ENCODE assay signal across 7 mouse cellular contexts in genomic region chr9:123925101-123925946, GRCm38 (mm10). TPM values are rescaled to one million over a fixed set of nuclear protein-coding genes. Genes with fewer than 3 reads are reported as not detected.
A peak's percentile ranks its signal among the peaks of the same experiment; 100 is the strongest.
DNase-seq lines count a peak whose midpoint lies in the region; ATAC-seq and TF ChIP-seq lines count a peak whose summit lies in the region.

No protein-coding gene starts in this region.

- peak overlapping the region; percentile 74 for H3K9ac ChIP-seq in embryonic facial prominence, embryonic 11.5 days (replicated peaks; ENCODE audit: low read length)
- peak overlapping the region; percentile 50 for H3K9ac ChIP-seq in intestine, postnatal 0 days (ENCODE audit: low read depth, low read length)
- peak overlapping the region; percentile 74 for H3K9ac ChIP-seq in limb, embryonic 11.5 days (ENCODE audit: low read length)
- peak overlapping the region; percentile 75 for H3K9ac ChIP-seq in midbrain, embryonic 12.5 days (replicated peaks)

- no peaks in the 10 kb centered on the region for H3K9me3 ChIP-seq in embryonic facial prominence, embryonic 11.5 days (replicated peaks; ENCODE audit: control insufficient read depth, low read length)
- H3K9me3 ChIP-seq in intestine, postnatal 0 days (ENCODE audit: control insufficient read depth), result no peaks in the 10 kb centered on the region
- H3K9me3 ChIP-seq in limb, embryonic 11.5 days (ENCODE audit: control insufficient read depth, low read length), result no peaks in the 10 kb centered on the region
- H3K9me3 ChIP-seq in midbrain, embryonic 12.5 days, result no peaks in the 10 kb centered on the region

- no peak for TF ChIP-seq POLR2A in small intestine, adult 2 months (IDR thresholded peaks at IDR 0.05; ENCODE audit: low read depth, low read length)

- peak overlapping the region; percentile 72 for H3K4me2 ChIP-seq in embryonic facial prominence, embryonic 11.5 days (ENCODE audit: low read depth, low read length)
- peak overlapping the region; percentile 65 for H3K4me2 ChIP-seq in intestine, postnatal 0 days (replicated peaks; ENCODE audit: low read depth)
- peak overlapping the region; percentile 82 for H3K4me2 ChIP-seq in limb, embryonic 11.5 days (ENCODE audit: low read depth, severe bottlenecking)
- H3K4me2 ChIP-seq in midbrain, embryonic 12.5 days (replicated peaks), result peak overlapping the region; percentile 69

- DNase-seq in adrenal gland, postnatal 10 days, result peak; percentile 91
- DNase-seq in embryonic facial prominence, embryonic 11.5 days (ENCODE audit: low spot score), result peak; percentile 55
- peak; percentile 85 for DNase-seq in limb, embryonic 11.5 days (ENCODE audit: low spot score)

- WGBS in embryonic facial prominence, embryonic 11.5 days, result 4% methylated on average over 42 of the region's 44 CpGs
- 3% methylated on average over 37 of the region's 44 CpGs for WGBS in intestine, postnatal 0 days
- WGBS in limb, embryonic 11.5 days, result 6% methylated on average over 40 of the region's 44 CpGs
- WGBS in midbrain, embryonic 12.5 days, result 4% methylated on average over 44 of the region's 44 CpGs
- WGBS in small intestine, adult 2 months, result 5% methylated on average over 44 of the region's 44 CpGs

- peak overlapping the region; percentile 54 for H3K27ac ChIP-seq in embryonic facial prominence, embryonic 11.5 days (replicated peaks; ENCODE audit: low read depth, low read length)
- H3K27ac ChIP-seq in intestine, postnatal 0 days (ENCODE audit: low read depth, low read length), result peak overlapping the region; percentile 95
- peak overlapping the region; percentile 56; the same call in 1 of the 2 replicates for H3K27ac ChIP-seq in limb, embryonic 11.5 days (replicated peaks; ENCODE audit: low read depth, low read length)
- peak overlapping the region; percentile 96 for H3K27ac ChIP-seq in midbrain, embryonic 12.5 days (replicated peaks)
- H3K27ac ChIP-seq in small intestine, adult 2 months (ENCODE audit: insufficient read depth, low read depth, low read length), result peak overlapping the region; percentile 56

- no peaks in the 10 kb centered on the region for H3K36me3 ChIP-seq in embryonic facial prominence, embryonic 11.5 days (replicated peaks; ENCODE audit: control insufficient read depth, insufficient read depth, low read depth, low read length)
- no peaks in the 10 kb centered on the region for H3K36me3 ChIP-seq in intestine, postnatal 0 days (ENCODE audit: control insufficient read depth, insufficient read depth)
- H3K36me3 ChIP-seq in limb, embryonic 11.5 days (ENCODE audit: control insufficient read depth, insufficient read depth, low read length), result no peaks in the 10 kb centered on the region
- no peaks in the 10 kb centered on the region for H3K36me3 ChIP-seq in midbrain, embryonic 12.5 days
- H3K36me3 ChIP-seq in small intestine, adult 2 months (ENCODE audit: control insufficient read depth, insufficient read depth, low read length), result no peaks in the 10 kb centered on the region

- peak; percentile 91 for TF ChIP-seq CTCF in intestine, postnatal 0 days (IDR thresholded peaks at IDR 0.05; ENCODE audit: low read depth)
- TF ChIP-seq CTCF in small intestine, adult 2 months (IDR thresholded peaks at IDR 0.05; ENCODE audit: extremely low read depth, insufficient read length, insufficient replicate concordance, low read depth, low read length), result peak; percentile 72

- H3K4me1 ChIP-seq in embryonic facial prominence, embryonic 11.5 days (ENCODE audit: control insufficient read depth, insufficient read depth, low read length), result no peaks in the 10 kb centered on the region
- H3K4me1 ChIP-seq in intestine, postnatal 0 days (replicated peaks; ENCODE audit: control insufficient read depth, insufficient read depth, low read length), result no peaks in the 10 kb centered on the region
- H3K4me1 ChIP-seq in limb, embryonic 11.5 days (ENCODE audit: control insufficient read depth, insufficient read depth, low read length), result 0 out of 2 replicates have a peak, but pooled peaks cover 10% of the 10 kb centered on the region
- H3K4me1 ChIP-seq in midbrain, embryonic 12.5 days, result peaks cover 9% of the 10 kb centered on the region
- H3K4me1 ChIP-seq in small intestine, adult 2 months (ENCODE audit: control insufficient read depth, insufficient read depth, insufficient read length, low read length), result peaks cover 15% of the 10 kb centered on the region

- peak overlapping the region; percentile 53 for H3K4me3 ChIP-seq in embryonic facial prominence, embryonic 11.5 days (ENCODE audit: low read depth, low read length)
- H3K4me3 ChIP-seq in intestine, postnatal 0 days (ENCODE audit: low read depth, low read length), result peak overlapping the region; percentile 51
- peak overlapping the region; percentile 51 for H3K4me3 ChIP-seq in limb, embryonic 11.5 days (ENCODE audit: low read depth, low read length)
- peak overlapping the region; percentile 64 for H3K4me3 ChIP-seq in midbrain, embryonic 12.5 days
- peak overlapping the region; percentile 61 for H3K4me3 ChIP-seq in small intestine, adult 2 months (ENCODE audit: low read depth, low read length)

- 0 out of 2 replicates have a peak, but pooled peaks cover 6% of the 10 kb centered on the region for H3K27me3 ChIP-seq in embryonic facial prominence, embryonic 11.5 days (ENCODE audit: control insufficient read depth, insufficient read depth, low read length)
- no peaks in the 10 kb centered on the region for H3K27me3 ChIP-seq in intestine, postnatal 0 days (replicated peaks; ENCODE audit: control insufficient read depth, insufficient read depth, low read length)
- peaks cover 12% of the 10 kb centered on the region; the same call in 1 of the 2 replicates for H3K27me3 ChIP-seq in limb, embryonic 11.5 days (ENCODE audit: control insufficient read depth, insufficient read depth, low read length)
- 0 out of 2 replicates have a peak, but pooled peaks cover 5% of the 10 kb centered on the region for H3K27me3 ChIP-seq in midbrain, embryonic 12.5 days
- H3K27me3 ChIP-seq in small intestine, adult 2 months (ENCODE audit: control insufficient read depth, insufficient read depth, low read length), result no peaks in the 10 kb centered on the region

- ATAC-seq in embryonic facial prominence, embryonic 11.5 days (replicated peaks; ENCODE audit: insufficient number of reproducible peaks, low FRiP score, low TSS enrichment, low read depth), result peak; percentile 88
- ATAC-seq in granulocyte monocyte progenitor cell, adult 5-6 weeks (replicated peaks; ENCODE audit: poor library complexity, severe bottlenecking), result peak; percentile 38
- peak; percentile 81 for ATAC-seq in intestine, postnatal 0 days
- ATAC-seq in limb, embryonic 11.5 days (ENCODE audit: insufficient number of reproducible peaks, low FRiP score, low TSS enrichment, low read depth), result peak; percentile 89
- peak; percentile 88 for ATAC-seq in midbrain, embryonic 12.5 days (ENCODE audit: low FRiP score, low read depth)

RNA-seq across cellular contexts. Expression of gene Ccr1, which starts 43.2 kb away (rescaled TPM):
- total RNA-seq in adrenal gland, postnatal 10 days (2021), result 1 to 10 TPM; 1.6 to 1.8 TPM
- 0.98 and 1.3 TPM in 2 replicates for polyA plus RNA-seq in embryonic facial prominence, embryonic 11.5 days (2014; fragmentation: Nextera tagmentation; extraction: Ambion mirVana)
- 2.1 and 3.8 TPM in 2 replicates for total RNA-seq in granulocyte monocyte progenitor cell, adult 5-6 weeks (2014; fragmentation: Nextera tagmentation)
- 4.7 and 5.6 TPM in 2 replicates for total RNA-seq in granulocyte monocyte progenitor cell, adult 5-6 weeks (2017)
- polyA plus RNA-seq in intestine, postnatal 0 days (2015; fragmentation: Nextera tagmentation; extraction: Ambion mirVana), result 4.4 and 4.9 TPM in 2 replicates
- polyA plus RNA-seq in limb, embryonic 11.5 days (2014; fragmentation: Nextera tagmentation; extraction: Ambion mirVana), result 0.51 and 0.96 TPM in 2 replicates
- 0.72 and 1.6 TPM in 2 replicates for polyA plus RNA-seq in midbrain, embryonic 12.5 days (2016; fragmentation: Nextera tagmentation; extraction: Ambion mirVana)
- polyA plus RNA-seq in small intestine, adult 2 months (2012; rRNA removed), result 1.2 and 1.3 TPM in 2 replicates

RNA-seq across cellular contexts. Expression of gene Ccr1l1, which starts 52.9 kb away (rescaled TPM):
- not detected for total RNA-seq in adrenal gland, postnatal 10 days (2021)
- polyA plus RNA-seq in embryonic facial prominence, embryonic 11.5 days (2014; fragmentation: Nextera tagmentation; extraction: Ambion mirVana), result not detected in 2 replicates
- not detected in 2 replicates for total RNA-seq in granulocyte monocyte progenitor cell, adult 5-6 weeks (2014; fragmentation: Nextera tagmentation)
- total RNA-seq in granulocyte monocyte progenitor cell, adult 5-6 weeks (2017), result not detected in 2 replicates
- not detected in 2 replicates for polyA plus RNA-seq in intestine, postnatal 0 days (2015; fragmentation: Nextera tagmentation; extraction: Ambion mirVana)
- polyA plus RNA-seq in limb, embryonic 11.5 days (2014; fragmentation: Nextera tagmentation; extraction: Ambion mirVana), result not detected in 2 replicates
- polyA plus RNA-seq in midbrain, embryonic 12.5 days (2016; fragmentation: Nextera tagmentation; extraction: Ambion mirVana), result not detected in 2 replicates
- polyA plus RNA-seq in small intestine, adult 2 months (2012; rRNA removed), result not detected in 2 replicates

Comparison
In these comparisons a context has a peak if more than half of its experiments do, and no peak if none do; other contexts are left out.
1. Peak in every context shown above with its lines: DNase-seq, ATAC-seq, H3K4me3 ChIP-seq and H3K27ac ChIP-seq.
2. ATAC-seq: peak in every context shown above with its lines; median percentile 89 in limb, embryonic 11.5 days; 88 in embryonic facial prominence, embryonic 11.5 days; 88 in midbrain, embryonic 12.5 days; 81 in intestine, postnatal 0 days; 38 in granulocyte monocyte progenitor cell, adult 5-6 weeks.